ENCODE assay signal across 13 mouse cellular contexts in genomic region chr17:71705550-71706480, GRCm38 (mm10). TPM values are rescaled to one million over a fixed set of nuclear protein-coding genes. Genes with fewer than 3 reads are reported as not detected.
A peak's percentile ranks its signal among the peaks of the same experiment; 100 is the strongest.
DNase-seq lines count a peak whose midpoint lies in the region; ATAC-seq and TF ChIP-seq lines count a peak whose summit lies in the region.
"Had no signal": no experiment of that assay in that cellular context is flagged by ENCODE, and none has a peak within 500 bp of the region (broad histone marks: within the 10 kb centered on the region; RNA-seq: fewer than 3 reads in every experiment).

No protein-coding gene starts in this region.

- TF ChIP-seq CTCF in forebrain, postnatal 0 days (IDR thresholded peaks at IDR 0.05; ENCODE audit: low read depth), result no peak

- no peak overlapping the region for H3K4me3 ChIP-seq in heart, embryonic 13.5 days
- no peak overlapping the region for H3K4me3 ChIP-seq in stomach, embryonic 15.5 days (replicated peaks)
- no peak overlapping the region for H3K4me3 ChIP-seq in forebrain, postnatal 0 days (ENCODE audit: low read depth, low read length)
- H3K4me3 ChIP-seq: hindbrain, embryonic 15.5 days; kidney, embryonic 15.5 days; liver, embryonic 13.5 days had no signal

- H3K9ac ChIP-seq in heart, embryonic 13.5 days, result no peak overlapping the region; the same call in 1 of the 2 replicates
- H3K9ac ChIP-seq in stomach, embryonic 15.5 days, result no peak overlapping the region
- H3K9ac ChIP-seq in forebrain, postnatal 0 days, result no peak overlapping the region
- H3K9ac ChIP-seq: hindbrain, embryonic 15.5 days; kidney, embryonic 15.5 days; liver, embryonic 13.5 days had no signal

- H3K27me3 ChIP-seq in heart, embryonic 13.5 days (replicated peaks), result no peaks in the 10 kb centered on the region
- H3K27me3 ChIP-seq in stomach, embryonic 15.5 days (replicated peaks), result no peaks in the 10 kb centered on the region
- H3K27me3 ChIP-seq in forebrain, postnatal 0 days (ENCODE audit: insufficient read depth, low read length), result no peaks in the 10 kb centered on the region
- H3K27me3 ChIP-seq: hindbrain, embryonic 15.5 days; kidney, embryonic 15.5 days; liver, embryonic 13.5 days had no signal

- no peak for ATAC-seq in heart, embryonic 13.5 days (ENCODE audit: extremely low read depth, insufficient number of reproducible peaks, low FRiP score, low TSS enrichment)
- peak; percentile 44; the same call in 1 of the 2 replicates for ATAC-seq in stomach, embryonic 15.5 days (ENCODE audit: insufficient read depth, low FRiP score, low read depth)
- no peak for ATAC-seq in forebrain, postnatal 0 days

- H3K9me3 ChIP-seq in heart, embryonic 13.5 days, result peaks cover 5% of the 10 kb centered on the region
- no peaks in the 10 kb centered on the region for H3K9me3 ChIP-seq in stomach, embryonic 15.5 days
- H3K9me3 ChIP-seq in forebrain, postnatal 0 days (ENCODE audit: low read length), result no peaks in the 10 kb centered on the region
- H3K9me3 ChIP-seq: hindbrain, embryonic 15.5 days; kidney, embryonic 15.5 days; liver, embryonic 13.5 days had no signal

- H3K4me2 ChIP-seq in heart, embryonic 13.5 days, result no peak overlapping the region
- H3K4me2 ChIP-seq in stomach, embryonic 15.5 days, result no peak overlapping the region
- H3K4me2 ChIP-seq in forebrain, postnatal 0 days (ENCODE audit: low read depth), result no peak overlapping the region
- H3K4me2 ChIP-seq: hindbrain, embryonic 15.5 days; kidney, embryonic 15.5 days; liver, embryonic 13.5 days had no signal

- H3K27ac ChIP-seq in heart, embryonic 13.5 days (replicated peaks), result peak overlapping the region; percentile 76
- H3K27ac ChIP-seq in stomach, embryonic 15.5 days, result no peak overlapping the region
- H3K27ac ChIP-seq in forebrain, postnatal 0 days (ENCODE audit: low read depth, low read length), result no peak overlapping the region
- H3K27ac ChIP-seq: hindbrain, embryonic 15.5 days; kidney, embryonic 15.5 days; liver, embryonic 13.5 days had no signal

- H3K4me1 ChIP-seq in heart, embryonic 13.5 days, result peaks cover 39% of the 10 kb centered on the region
- no peaks in the 10 kb centered on the region for H3K4me1 ChIP-seq in stomach, embryonic 15.5 days
- H3K4me1 ChIP-seq in forebrain, postnatal 0 days (ENCODE audit: insufficient read depth), result no peaks in the 10 kb centered on the region
- H3K4me1 ChIP-seq: kidney, embryonic 15.5 days; liver, embryonic 13.5 days had no signal

- 58% methylated on average over 14 of the region's 14 CpGs for WGBS in heart, embryonic 13.5 days
- WGBS in stomach, embryonic 15.5 days, result 72% methylated on average over 14 of the region's 14 CpGs
- whole genome bisulfite sequencing in forebrain, postnatal 0 days, result 92% methylated on average over 14 of the region's 14 CpGs

- DNase-seq in gastrocnemius, adult 18-20 months (ENCODE audit: low spot score), result peak; percentile 41
- no peak for DNase-seq in gastrocnemius, postnatal 10 days
- DNase-seq in ZHBTc4 (ENCODE audit: low read depth, low spot score), result peak; percentile 25
- DNase-seq in forebrain, postnatal 0 days, result no peak
- no peak for DNase-seq in kidney, adult 11 months
- DNase-seq in urinary bladder, postnatal 36 days (ENCODE audit: low spot score in 2 of 2), result no peak
- DNase-seq: cerebellum, adult 18-20 months; liver, embryonic 13.5 days had no signal

- no peaks in the 10 kb centered on the region for H3K36me3 ChIP-seq in heart, embryonic 13.5 days
- no peaks in the 10 kb centered on the region for H3K36me3 ChIP-seq in stomach, embryonic 15.5 days
- H3K36me3 ChIP-seq in forebrain, postnatal 0 days (ENCODE audit: insufficient read depth), result no peaks in the 10 kb centered on the region
- H3K36me3 ChIP-seq: hindbrain, embryonic 15.5 days; kidney, embryonic 15.5 days; liver, embryonic 13.5 days had no signal

RNA-seq across cellular contexts. Expression of gene Togaram2, which starts 32.8 kb away (rescaled TPM):
- total RNA-seq in gastrocnemius, adult 18-20 months (2021), result 1 to 10 TPM; 2.4 to 4.9 TPM
- under 1 TPM; 0.38 to 0.49 TPM for total RNA-seq in gastrocnemius, postnatal 10 days (2021)
- polyA plus RNA-seq in heart, embryonic 13.5 days (2015; fragmentation: Nextera tagmentation; extraction: Ambion mirVana), result 2.3 and 3.0 TPM in 2 replicates
- polyA plus RNA-seq in stomach, embryonic 15.5 days (2015; fragmentation: Nextera tagmentation; extraction: Ambion mirVana), result 0.39 and 0.40 TPM in 2 replicates
- 1.6 and 4.0 TPM in 2 replicates for total RNA-seq in forebrain, postnatal 0 days (2014; rRNA removed)
- 0.96 and 1.3 TPM in 2 replicates for polyA plus RNA-seq in forebrain, postnatal 0 days (2015; fragmentation: Nextera tagmentation; extraction: Ambion mirVana)
- polyA plus RNA-seq: liver, embryonic 13.5 days had no signal

RNA-seq across cellular contexts. Expression of gene Pcare, which starts 46.9 kb away (rescaled TPM):
- under 1 TPM in 1 of 2 experiments, not detected in 1; 0.05 TPM for total RNA-seq in gastrocnemius, adult 18-20 months (2021)
- under 1 TPM in 1 of 2 experiments, not detected in 1; 0.05 TPM for total RNA-seq in gastrocnemius, postnatal 10 days (2021)
- polyA plus RNA-seq in heart, embryonic 13.5 days (2015; fragmentation: Nextera tagmentation; extraction: Ambion mirVana), result not detected in 2 replicates
- polyA plus RNA-seq in stomach, embryonic 15.5 days (2015; fragmentation: Nextera tagmentation; extraction: Ambion mirVana), result not detected in 2 replicates
- not detected in 2 replicates for total RNA-seq in forebrain, postnatal 0 days (2014; rRNA removed)
- polyA plus RNA-seq in forebrain, postnatal 0 days (2015; fragmentation: Nextera tagmentation; extraction: Ambion mirVana), result 0.03 TPM in 1 of 2 replicates, not detected in the other
- total RNA-seq: megakaryocyte-erythroid progenitor cell, adult 5-6 weeks had no signal
- polyA plus RNA-seq: hindbrain, embryonic 15.5 days; kidney, embryonic 15.5 days had no signal

Comparison
In these comparisons a context has a peak if more than half of its experiments do, and no peak if none do; other contexts are left out.
1. DNase-seq: peak in gastrocnemius, adult 18-20 months (single experiment) and ZHBTc4 (single experiment); none in gastrocnemius, postnatal 10 days (single experiment), forebrain, postnatal 0 days (single experiment), kidney, adult 11 months (single experiment) and urinary bladder, postnatal 36 days (0 of 2).